Mouse (Mus musculus): ENCODE results near the gene Abca1.

GRCm38 (mm10) chr4:53018392-53018791, 141.3 kb downstream of the Abca1 start:
- TF ChIP-seq EP300 (IDR thresholded peaks at IDR 0.05; ENCODE audit: insufficient read depth, low read depth, low read length) (no peak), CTCF (IDR thresholded peaks at IDR 0.05; ENCODE audit: low read depth, low read length) (no peak), POLR2A (IDR thresholded peaks at IDR 0.05; ENCODE audit: insufficient read depth, low read length) (no peak)
